Mouse (Mus musculus) olfactory bulb, adult 2 months (tissue): ENCODE measurements around the gene Ldb3.

ENCODE experiments used
- CTCF ChIP-seq: fragments of 200-500 bp; IDR thresholded peaks from 2 replicates; pipeline ENCODE4 v1.5.1; 2012; ENCODE audit warnings: low read depth, mild to moderate bottlenecking, low read length, moderate library complexity; ENCODE audit not compliant: insufficient read depth
- POLR2A ChIP-seq: fragments of 200-500 bp; IDR thresholded peaks from 2 replicates; pipeline ENCODE4 v1.6.1; 2012; ENCODE audit warnings: mild to moderate bottlenecking, low read depth, low read length, moderate library complexity; ENCODE audit not compliant: insufficient read depth

DNA sequence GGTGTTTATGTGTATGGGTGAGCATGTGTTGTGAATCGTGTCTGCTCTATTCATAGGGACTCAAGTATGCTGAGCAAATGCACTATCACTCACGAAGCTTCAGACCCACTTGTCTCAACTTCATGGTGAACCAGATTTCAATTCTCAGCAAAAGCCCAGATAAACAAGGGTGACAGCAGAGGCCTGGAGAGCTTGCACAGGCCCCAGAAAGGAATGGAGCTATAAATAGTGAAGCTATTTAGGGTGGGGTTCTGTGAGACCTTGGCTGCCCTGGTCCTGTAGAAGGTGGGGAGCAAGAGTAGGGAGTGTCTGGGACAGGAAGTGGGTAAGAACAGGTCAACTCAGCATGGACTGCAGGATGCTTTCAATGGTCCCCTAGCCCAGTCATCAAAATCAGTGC is 43.9 kb downstream of the Ldb3 start:
- TF ChIP-seq CTCF (no peak), POLR2A (no peak)
